Mouse (Mus musculus): ENCODE measurements around the gene Ppat. TPM values are rescaled to one million over a fixed set of nuclear protein-coding genes. Genes with fewer than 3 reads are reported as not detected.

The Ppat gene
- 24.9 TPM for polyA plus RNA-seq (2017; shearing (Covaris generic))

GRCm38 (mm10) chr5:76951106-76952027 is at the start of gene Ppat, which contains the start of gene Paics:
TSS of gene Ppat (minus strand) at chr5:76951578.
TSS of gene Paics (plus strand) at chr5:76951307.

DNA sequence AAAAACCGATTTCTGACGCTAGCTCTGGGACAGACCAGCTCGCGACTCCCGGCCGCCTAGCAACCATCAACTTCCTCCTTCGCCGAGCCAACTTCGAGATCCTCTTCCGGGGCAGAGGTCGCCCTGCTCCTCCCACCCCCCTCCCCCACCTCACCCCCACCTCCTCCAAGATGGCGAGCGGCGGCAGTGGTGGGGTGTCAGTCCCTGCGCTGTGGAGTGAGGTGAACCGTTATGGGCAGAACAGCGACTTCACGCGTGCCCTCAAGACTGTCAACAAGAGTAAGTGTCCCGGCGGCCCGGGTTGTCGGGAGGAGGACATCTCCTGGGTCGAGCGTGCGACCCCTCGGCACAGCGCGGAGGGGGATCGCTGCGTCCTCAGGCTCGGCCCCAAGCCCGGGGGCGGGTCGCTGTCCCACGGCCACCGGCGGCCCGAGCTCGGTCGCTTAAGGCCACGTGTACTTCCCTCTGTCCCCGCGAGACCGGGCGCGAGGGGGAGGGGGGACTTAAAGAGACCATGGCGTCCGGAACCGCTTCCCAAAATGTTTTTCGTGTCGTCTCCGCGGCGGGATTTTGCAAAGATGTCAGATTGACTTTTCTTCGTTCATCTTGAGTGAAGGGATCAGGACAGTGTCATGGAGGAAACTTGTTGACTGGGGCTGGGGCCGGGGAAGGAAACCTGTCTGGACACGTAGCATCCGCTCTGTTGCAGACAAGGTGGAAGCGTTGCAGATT is 23.3 kb upstream of the Ppat start, which contains the start of gene Srp72:
TSS of gene Srp72 (plus strand) at position 130 of the 732 bp plus-strand sequence.

DNA sequence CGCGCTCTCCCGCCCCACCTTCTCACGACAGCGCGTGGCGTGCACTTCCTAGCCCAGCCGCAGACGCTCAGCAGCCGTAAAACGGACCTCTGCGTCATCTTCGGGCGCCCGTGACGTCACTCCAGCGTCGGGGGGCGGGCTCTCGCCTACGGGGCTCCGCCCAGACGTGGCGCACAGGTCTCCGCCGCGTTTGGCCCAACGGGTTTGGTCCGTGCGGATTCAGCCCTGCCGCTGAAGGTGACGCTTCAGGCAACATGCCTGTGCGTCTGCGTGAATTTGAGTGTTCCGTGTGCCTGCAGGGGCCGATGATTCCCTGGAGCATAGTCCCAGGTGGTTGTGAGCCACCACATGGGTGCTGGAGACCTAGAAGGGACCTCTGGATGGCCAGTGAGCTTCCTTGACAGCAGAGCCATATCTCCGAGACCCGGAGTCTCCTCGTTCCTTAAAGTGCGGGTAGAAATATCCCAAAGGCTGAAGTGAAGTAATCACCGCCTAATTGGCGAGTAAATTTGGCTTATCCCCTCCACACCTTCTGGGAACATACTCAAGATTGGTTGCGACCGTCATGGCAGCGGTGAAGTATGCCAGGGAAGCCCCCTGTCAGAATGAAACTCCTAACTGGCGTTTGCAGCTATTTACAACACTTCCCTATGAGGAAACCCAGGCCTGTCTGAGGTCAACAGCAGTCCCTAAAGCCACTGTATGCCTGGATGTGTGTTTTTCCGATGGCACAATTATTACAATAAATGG is 45.8 kb downstream of the Ppat start, which contains the start of gene Aasdh:
TSS of gene Aasdh (minus strand) at position 110 of the 750 bp plus-strand sequence.

Other genes with a start within 250 kb of the Ppat start
- gene Aasdh, start 46.1 kb downstream of the Ppat start, polyA plus RNA-seq (2017; shearing (Covaris generic)) = 16.3 TPM
- gene Paics, start 271 bp downstream of the Ppat start, polyA plus RNA-seq (2017; shearing (Covaris generic)) = 71.0 TPM
- 92.0 TPM for gene Srp72, start 23.1 kb upstream of the Ppat start, polyA plus RNA-seq (2017; shearing (Covaris generic))
- gene Arl9, start 52.5 kb upstream of the Ppat start, polyA plus RNA-seq (2017; shearing (Covaris generic)) = not detected
- not detected for gene Thegl, start 64.4 kb upstream of the Ppat start, polyA plus RNA-seq (2017; shearing (Covaris generic))
- gene Hopx, start 163.5 kb upstream of the Ppat start, polyA plus RNA-seq (2017; shearing (Covaris generic)) = 393 TPM